Mouse (Mus musculus): Measurements from ENCODE around the gene Lix1l. TPM values are rescaled to one million over a fixed set of nuclear protein-coding genes. Genes with fewer than 3 reads are reported as not detected.
A peak's percentile ranks its signal among the peaks of the same experiment; 100 is the strongest.

The Lix1l gene
- polyA plus RNA-seq, 1 experiment from 2014 or later: 7.4 TPM

GRCm38 (mm10) chr3:96579239-96579750, 21.7 kb upstream of the Lix1l start:
- H3K9me3 ChIP-seq (replicated peaks; ENCODE audit: control insufficient read depth, low read length): no peaks in the 10 kb centered on the region
- no peak overlapping the region for H3K4me2 ChIP-seq (ENCODE audit: low read length)
- ATAC-seq (no peak), DNase-seq (ENCODE audit: low spot score) (no peak)
- no peak overlapping the region for H3K9ac ChIP-seq (ENCODE audit: low read length)
- H3K4me3 ChIP-seq (ENCODE audit: low read depth, low read length): no peak overlapping the region
- no peaks in the 10 kb centered on the region for H3K27me3 ChIP-seq (replicated peaks; ENCODE audit: control insufficient read depth, insufficient read depth, low read length)
- no peak overlapping the region for H3K27ac ChIP-seq (ENCODE audit: low read depth, low read length)
- no peaks in the 10 kb centered on the region for H3K36me3 ChIP-seq (ENCODE audit: control insufficient read depth, insufficient read depth, low read length)
- 84% methylated on average over 4 of the region's 4 CpGs for WGBS
- H3K4me1 ChIP-seq (ENCODE audit: control insufficient read depth, insufficient read depth, low read length): peaks cover 4% of the 10 kb centered on the region; the same call in 1 of the 2 replicates

GRCm38 (mm10) chr3:96579885-96580454, 21.0 kb upstream of the Lix1l start:
- Histone ChIP-seq H3K36me3 (ENCODE audit: control insufficient read depth, insufficient read depth, low read length) (no peaks in the 10 kb centered on the region), H3K4me2 (ENCODE audit: low read length) (peak overlapping the region; percentile 53), H3K27me3 (replicated peaks; ENCODE audit: control insufficient read depth, insufficient read depth, low read length) (no peaks in the 10 kb centered on the region), H3K9ac (ENCODE audit: low read length) (peak overlapping the region; percentile 60), H3K4me3 (ENCODE audit: low read depth, low read length) (peak overlapping the region; percentile 20), H3K4me1 (ENCODE audit: control insufficient read depth, insufficient read depth, low read length) (peaks cover 4% of the 10 kb centered on the region; the same call in 1 of the 2 replicates), H3K9me3 (replicated peaks; ENCODE audit: control insufficient read depth, low read length) (no peaks in the 10 kb centered on the region), H3K27ac (ENCODE audit: low read depth, low read length) (no peak overlapping the region)
- ATAC-seq (peak; percentile 87), DNase-seq (ENCODE audit: low spot score) (peak; percentile 94)
- WGBS: 13% methylated on average over 16 of the region's 16 CpGs

GRCm38 (mm10) chr3:96581141-96581540, 19.8 kb upstream of the Lix1l start:
- no peaks in the 10 kb centered on the region for H3K27me3 ChIP-seq (replicated peaks; ENCODE audit: control insufficient read depth, insufficient read depth, low read length)
- no peak overlapping the region for H3K4me3 ChIP-seq (ENCODE audit: low read depth, low read length)
- no peak overlapping the region for H3K4me2 ChIP-seq (ENCODE audit: low read length)
- no peak for DNase-seq (ENCODE audit: low spot score)
- WGBS: 45% methylated on average over 6 of the region's 6 CpGs
- no peak for ATAC-seq
- H3K27ac ChIP-seq (ENCODE audit: low read depth, low read length): no peak overlapping the region
- H3K9ac ChIP-seq (ENCODE audit: low read length): no peak overlapping the region
- peaks cover 4% of the 10 kb centered on the region; the same call in 1 of the 2 replicates for H3K4me1 ChIP-seq (ENCODE audit: control insufficient read depth, insufficient read depth, low read length)
- no peaks in the 10 kb centered on the region for H3K36me3 ChIP-seq (ENCODE audit: control insufficient read depth, insufficient read depth, low read length)
- H3K9me3 ChIP-seq (replicated peaks; ENCODE audit: control insufficient read depth, low read length): no peaks in the 10 kb centered on the region

GRCm38 (mm10) chr3:96581771-96582515, 19.0 kb upstream of the Lix1l start:
- H3K4me3 ChIP-seq (ENCODE audit: low read depth, low read length): no peak overlapping the region
- DNase-seq (ENCODE audit: low spot score) (no peak), ATAC-seq (no peak)
- no peak overlapping the region for H3K9ac ChIP-seq (ENCODE audit: low read length)
- H3K36me3 ChIP-seq (ENCODE audit: control insufficient read depth, insufficient read depth, low read length): no peaks in the 10 kb centered on the region
- H3K27ac ChIP-seq (ENCODE audit: low read depth, low read length): no peak overlapping the region
- H3K4me2 ChIP-seq (ENCODE audit: low read length): no peak overlapping the region
- H3K27me3 ChIP-seq (replicated peaks; ENCODE audit: control insufficient read depth, insufficient read depth, low read length): no peaks in the 10 kb centered on the region
- H3K4me1 ChIP-seq (ENCODE audit: control insufficient read depth, insufficient read depth, low read length): no peaks in the 10 kb centered on the region; the same call in 1 of the 2 replicates
- H3K9me3 ChIP-seq (replicated peaks; ENCODE audit: control insufficient read depth, low read length): no peaks in the 10 kb centered on the region
- 83% methylated on average over 16 of the region's 16 CpGs for WGBS

- no peak for DNase-seq (ENCODE audit: low spot score)
- no peaks in the 10 kb centered on the region for H3K36me3 ChIP-seq (ENCODE audit: control insufficient read depth, insufficient read depth, low read length)
- no peak for ATAC-seq
- no peak overlapping the region for H3K4me2 ChIP-seq (ENCODE audit: low read length)
- 0 out of 2 replicates have a peak, but pooled peaks cover 4% of the 10 kb centered on the region for H3K9me3 ChIP-seq (replicated peaks; ENCODE audit: control insufficient read depth, low read length)
- H3K27ac ChIP-seq (ENCODE audit: low read depth, low read length): no peak overlapping the region
- 87% methylated on average over 5 of the region's 5 CpGs for WGBS
- no peak overlapping the region for H3K4me3 ChIP-seq (ENCODE audit: low read depth, low read length)
- no peaks in the 10 kb centered on the region for H3K27me3 ChIP-seq (replicated peaks; ENCODE audit: control insufficient read depth, insufficient read depth, low read length)
- H3K4me1 ChIP-seq (ENCODE audit: control insufficient read depth, insufficient read depth, low read length): no peaks in the 10 kb centered on the region
- no peak overlapping the region for H3K9ac ChIP-seq (ENCODE audit: low read length)
Measured at GRCm38 (mm10) chr3:96583386-96583785, 17.6 kb upstream of the Lix1l start.

- no peak overlapping the region for H3K4me3 ChIP-seq (ENCODE audit: low read depth, low read length)
- ATAC-seq: no peak
- DNase-seq (ENCODE audit: low spot score): no peak
- 81% methylated on average over 4 of the region's 4 CpGs for WGBS
- no peaks in the 10 kb centered on the region for H3K36me3 ChIP-seq (ENCODE audit: control insufficient read depth, insufficient read depth, low read length)
- no peak overlapping the region for H3K9ac ChIP-seq (ENCODE audit: low read length)
- 0 out of 2 replicates have a peak, but pooled peaks cover 4% of the 10 kb centered on the region for H3K9me3 ChIP-seq (replicated peaks; ENCODE audit: control insufficient read depth, low read length)
- H3K4me1 ChIP-seq (ENCODE audit: control insufficient read depth, insufficient read depth, low read length): peaks cover 11% of the 10 kb centered on the region
- H3K27me3 ChIP-seq (replicated peaks; ENCODE audit: control insufficient read depth, insufficient read depth, low read length): no peaks in the 10 kb centered on the region
- H3K27ac ChIP-seq (ENCODE audit: low read depth, low read length): no peak overlapping the region
- no peak overlapping the region for H3K4me2 ChIP-seq (ENCODE audit: low read length)
Measured at GRCm38 (mm10) chr3:96590657-96591056, 10.3 kb upstream of the Lix1l start.

- Histone ChIP-seq H3K9ac (ENCODE audit: low read length) (peak overlapping the region; percentile 70), H3K27ac (ENCODE audit: low read depth, low read length) (peak overlapping the region; percentile 49), H3K4me3 (ENCODE audit: low read depth, low read length) (peak overlapping the region; percentile 55), H3K4me2 (ENCODE audit: low read length) (peak overlapping the region; percentile 81), H3K36me3 (ENCODE audit: control insufficient read depth, insufficient read depth, low read length) (no peaks in the 10 kb centered on the region), H3K27me3 (replicated peaks; ENCODE audit: control insufficient read depth, insufficient read depth, low read length) (no peaks in the 10 kb centered on the region), H3K4me1 (ENCODE audit: control insufficient read depth, insufficient read depth, low read length) (peaks cover 29% of the 10 kb centered on the region), H3K9me3 (replicated peaks; ENCODE audit: control insufficient read depth, low read length) (no peaks in the 10 kb centered on the region)
- under 1% methylated on average over 10 of the region's 10 CpGs for WGBS
- ATAC-seq (no peak), DNase-seq (ENCODE audit: low spot score) (peak; percentile 46)
Measured at GRCm38 (mm10) chr3:96593374-96593773, 7.6 kb upstream of the Lix1l start.

GRCm38 (mm10) chr3:96593790-96594560, 7.0 kb upstream of the Lix1l start, which contains the start of gene Polr3gl:
Gene Polr3gl, minus strand, starts transcription at chr3:96594181.
- no peaks in the 10 kb centered on the region for H3K9me3 ChIP-seq (replicated peaks; ENCODE audit: control insufficient read depth, low read length)

More at GRCm38 (mm10) chr3:96593790-96594560, 7.0 kb upstream of the Lix1l start, which contains the start of gene Polr3gl:
- peak within 1 kb of the TSS; percentile 70 for H3K9ac ChIP-seq (ENCODE audit: low read length)
- H3K4me2 ChIP-seq (ENCODE audit: low read length): peak within 1 kb of the TSS; percentile 81
- peak within 1 kb of the TSS; percentile 49 for H3K27ac ChIP-seq (ENCODE audit: low read depth, low read length)
- peak within 1 kb of the TSS; percentile 55 for H3K4me3 ChIP-seq (ENCODE audit: low read depth, low read length)
- no peaks in the 10 kb centered on the region for H3K27me3 ChIP-seq (replicated peaks; ENCODE audit: control insufficient read depth, insufficient read depth, low read length)
- no peaks in the 10 kb centered on the region for H3K36me3 ChIP-seq (ENCODE audit: control insufficient read depth, insufficient read depth, low read length)
- DNase-seq (ENCODE audit: low spot score): peak; percentile 96
- H3K4me1 ChIP-seq (ENCODE audit: control insufficient read depth, insufficient read depth, low read length): peaks cover 33% of the 10 kb centered on the region
- WGBS: under 1% methylated on average over 36 of the region's 38 CpGs
- ATAC-seq: peak; percentile 87
